Mouse (Mus musculus): ENCODE results near the gene Ube2s. TPM values are rescaled to one million over a fixed set of nuclear protein-coding genes. Genes with fewer than 3 reads are reported as not detected.

Gene Ube2s
- polyA plus RNA-seq, 1 experiment from 2014 or later: 384 TPM

DNA sequence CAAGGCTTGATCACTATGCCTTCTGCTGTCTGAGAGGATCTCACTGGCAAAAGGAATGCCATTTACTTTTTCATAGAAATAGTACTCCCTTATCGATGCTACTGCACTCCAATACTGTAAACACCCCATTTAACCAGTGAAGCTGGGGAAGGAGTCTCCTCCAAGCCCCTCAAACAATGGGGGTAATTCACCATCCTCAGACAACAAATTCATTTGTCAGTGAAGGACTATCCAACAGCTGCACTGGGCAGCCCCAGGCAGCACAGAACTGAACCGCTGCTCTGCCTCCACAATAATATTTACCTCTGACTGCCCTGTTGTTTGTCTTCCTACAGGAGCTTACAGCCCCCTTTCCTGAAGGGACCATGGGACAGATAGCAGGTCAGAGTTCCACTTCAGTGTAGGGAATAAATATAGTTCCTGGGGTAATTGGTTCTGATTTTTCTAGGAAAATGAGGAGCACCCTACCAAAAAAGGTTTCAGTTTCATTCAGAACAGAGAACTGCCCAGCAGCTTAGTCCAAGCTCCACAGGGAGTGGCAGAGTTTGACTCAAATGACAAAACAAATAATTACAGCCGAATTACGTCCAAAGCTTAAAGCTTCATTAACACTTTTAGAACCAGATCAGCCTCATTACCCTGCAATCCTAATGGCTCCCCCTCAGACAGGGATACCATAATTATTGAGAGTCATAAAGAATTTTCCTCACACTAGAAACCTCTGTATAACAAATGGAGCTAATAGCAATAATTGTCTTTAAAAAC, 47.3 kb downstream of the Ube2s start:
- 14% methylated on average over 4 of the region's 4 CpGs for WGBS
- H3K4me2 ChIP-seq (replicated peaks): no peak overlapping the region
- H3K9me3 ChIP-seq: no peaks in the 10 kb centered on the region
- H3K27ac ChIP-seq (replicated peaks): 0 out of 2 replicates have a peak overlapping the region, but pooled peaks have one; percentile 2
- 0 out of 2 replicates have a peak overlapping the region, but pooled peaks have one; percentile 11 for H3K9ac ChIP-seq (replicated peaks)
- H3K27me3 ChIP-seq: peaks cover 4% of the 10 kb centered on the region; the same call in 1 of the 2 replicates
- no peaks in the 10 kb centered on the region for H3K36me3 ChIP-seq
- H3K4me1 ChIP-seq: peaks cover 17% of the 10 kb centered on the region
- H3K4me3 ChIP-seq: no peak overlapping the region
- no peak for ATAC-seq (ENCODE audit: low FRiP score, low read depth)

DNA sequence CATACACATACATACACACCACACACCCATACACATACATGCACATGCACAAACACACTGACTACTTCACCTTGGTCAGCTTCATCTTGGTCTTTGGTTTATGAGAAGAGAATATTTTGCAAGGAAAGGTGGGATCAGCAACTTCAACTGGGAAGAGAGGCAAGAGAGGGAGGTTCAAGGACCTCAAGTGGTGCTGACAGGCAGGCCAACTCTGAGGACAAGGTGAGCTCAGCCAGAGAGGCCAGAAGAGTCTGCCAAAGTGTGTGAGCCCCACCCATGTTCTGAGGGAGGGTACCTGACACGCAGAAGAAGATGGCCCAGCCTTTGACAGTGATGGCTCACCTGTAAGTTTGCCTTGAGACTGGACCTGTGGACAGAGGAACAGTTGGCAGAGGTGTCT, 52.7 kb downstream of the Ube2s start:
- H3K27me3 ChIP-seq: 0 out of 2 replicates have a peak, but pooled peaks cover 4% of the 10 kb centered on the region

DNA sequence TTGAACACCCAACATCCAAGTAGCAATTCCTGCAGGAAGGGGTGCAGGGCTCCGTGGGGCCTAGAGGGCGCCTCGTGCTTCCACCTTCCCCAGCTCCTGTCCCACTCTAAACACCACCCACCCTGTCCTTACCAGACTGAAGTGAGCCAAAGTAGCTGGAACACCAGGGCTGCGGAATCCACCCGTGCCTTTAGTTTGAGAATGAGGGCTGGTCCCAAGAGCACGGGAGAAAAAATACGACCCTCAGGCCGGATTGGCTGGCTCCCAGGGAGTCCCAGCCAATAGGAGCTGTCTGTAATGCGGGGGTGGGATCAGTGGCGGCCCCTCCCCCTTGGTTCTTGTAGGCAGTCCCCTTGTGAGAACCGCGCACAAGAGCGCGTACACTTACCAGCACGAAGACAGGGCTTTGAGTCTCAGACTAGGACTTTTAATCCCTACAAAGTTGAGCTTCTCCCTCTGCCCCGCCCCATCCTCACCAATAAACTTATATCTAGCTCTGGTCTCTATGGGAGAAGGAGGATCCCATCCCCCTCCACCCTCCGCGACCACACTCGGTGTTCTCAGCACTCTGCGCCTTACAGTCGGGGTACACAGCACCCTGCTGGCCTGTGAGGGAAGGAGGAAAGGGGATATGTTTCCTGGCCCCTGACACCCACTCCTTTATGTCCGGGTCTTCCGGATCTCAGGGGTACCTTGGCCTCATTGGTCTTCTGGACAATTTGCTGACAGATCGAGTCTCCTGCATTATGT, 59.4 kb downstream of the Ube2s start, which contains the start of gene Cox6b2:
TSS of gene Cox6b2 (minus strand) at position 274 of the 750 bp plus-strand sequence.
- H3K4me3 ChIP-seq: peak within 1 kb of the TSS; percentile 35
- WGBS: 3% methylated on average over 24 of the region's 24 CpGs
- H3K9ac ChIP-seq (replicated peaks): peak within 1 kb of the TSS; percentile 28; the same call in 1 of the 2 replicates
- peaks cover 16% of the 10 kb centered on the region; the same call in 1 of the 2 replicates for H3K27me3 ChIP-seq
- H3K9me3 ChIP-seq: no peaks in the 10 kb centered on the region; the same call in 1 of the 2 replicates
- ATAC-seq (ENCODE audit: low FRiP score, low read depth): peak; percentile 92
- peak within 1 kb of the TSS; percentile 52 for H3K4me2 ChIP-seq (replicated peaks)
- H3K4me1 ChIP-seq: peaks cover 21% of the 10 kb centered on the region
- peak within 1 kb of the TSS; percentile 56 for H3K27ac ChIP-seq (replicated peaks)
- no peaks in the 10 kb centered on the region; the same call in 1 of the 2 replicates for H3K36me3 ChIP-seq

More for the DNA sequence above, 52.7 kb downstream of the Ube2s start:
- Histone ChIP-seq H3K9me3 (no peaks in the 10 kb centered on the region; the same call in 1 of the 2 replicates), H3K36me3 (no peaks in the 10 kb centered on the region), H3K4me1 (peaks cover under 1% of the 10 kb centered on the region; the same call in 1 of the 2 replicates), H3K4me2 (replicated peaks) (no peak overlapping the region), H3K27ac (replicated peaks) (no peak overlapping the region), H3K9ac (replicated peaks) (no peak overlapping the region), H3K4me3 (no peak overlapping the region)
- 67% methylated on average over 1 of the region's 1 CpGs for WGBS
- no peak for ATAC-seq (ENCODE audit: low FRiP score, low read depth)

DNA sequence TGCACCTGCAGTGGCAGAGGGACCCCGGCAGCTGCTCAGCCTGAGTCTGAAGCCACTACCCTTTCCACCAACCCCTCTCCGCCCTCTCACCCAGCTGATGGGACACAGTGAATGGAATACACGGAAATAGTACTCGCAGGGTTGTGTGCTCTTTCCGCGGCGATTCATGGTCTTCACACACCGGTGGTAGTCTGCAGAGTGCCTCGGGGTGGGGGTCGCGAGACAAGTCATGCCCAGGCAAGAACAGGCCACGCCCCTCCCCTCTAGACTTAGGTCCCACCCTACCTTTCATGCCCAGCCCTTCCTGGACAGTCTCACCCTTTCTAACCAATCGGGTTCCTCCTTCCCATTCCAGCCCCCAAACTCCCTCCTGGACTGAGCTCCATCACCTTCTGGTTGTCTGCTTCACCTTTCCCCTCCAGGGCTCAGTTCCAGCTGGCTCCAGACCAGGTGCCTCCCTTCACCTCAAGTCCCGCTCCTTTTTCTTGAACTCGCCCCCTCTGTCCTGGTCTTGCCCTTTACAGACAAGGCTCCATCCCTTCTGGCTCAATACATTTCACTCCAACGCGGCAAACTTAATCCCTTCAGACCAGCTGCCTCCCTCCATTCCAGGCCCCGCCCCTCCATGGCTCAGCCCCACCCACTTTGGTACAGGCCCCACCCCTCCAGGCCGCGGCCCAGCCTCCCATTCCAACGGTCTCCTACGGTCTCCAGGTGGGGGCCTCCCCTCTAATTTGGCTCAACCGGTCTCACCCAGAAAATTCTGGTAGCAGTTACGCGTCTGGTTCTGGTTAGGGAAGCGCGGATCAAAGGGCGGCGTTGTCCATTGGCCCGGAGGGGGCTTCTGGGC, 60.2 kb downstream of the Ube2s start:
- H3K27me3 ChIP-seq: peaks cover 16% of the 10 kb centered on the region; the same call in 1 of the 2 replicates
- under 1% methylated on average over 30 of the region's 30 CpGs for WGBS

DNA sequence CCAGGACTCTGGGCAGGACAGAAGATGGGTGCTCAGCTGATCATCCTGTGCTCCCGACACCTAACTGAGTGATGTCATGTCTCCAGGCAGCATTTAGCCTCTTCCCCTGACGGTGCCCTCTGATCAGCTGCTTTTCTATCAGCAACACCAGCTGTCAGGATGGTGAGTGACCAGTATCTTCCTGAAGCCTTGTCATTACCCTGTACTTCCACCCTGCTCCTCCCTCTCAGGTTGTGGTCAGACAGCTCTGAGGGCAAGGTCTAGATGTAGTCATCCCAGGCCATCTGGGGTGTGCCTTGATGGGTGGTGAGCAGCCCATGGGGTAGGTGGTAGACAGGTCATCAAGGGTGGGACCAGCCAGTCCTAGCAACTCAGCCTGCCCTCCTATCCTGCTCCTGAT, 63.2 kb downstream of the Ube2s start:
- Histone ChIP-seq H3K9me3 (no peaks in the 10 kb centered on the region), H3K4me1 (peaks cover 24% of the 10 kb centered on the region), H3K36me3 (peaks cover 26% of the 10 kb centered on the region), H3K27ac (replicated peaks) (no peak overlapping the region), H3K27me3 (peaks cover 14% of the 10 kb centered on the region; the same call in 1 of the 2 replicates), H3K4me2 (replicated peaks) (no peak overlapping the region), H3K9ac (replicated peaks) (no peak overlapping the region), H3K4me3 (no peak overlapping the region)
- ATAC-seq (ENCODE audit: low FRiP score, low read depth): no peak
- 75% methylated on average over 2 of the region's 2 CpGs for WGBS

More for the DNA sequence above, 60.2 kb downstream of the Ube2s start:
- H3K27ac ChIP-seq (replicated peaks): peak overlapping the region; percentile 56
- H3K4me3 ChIP-seq: peak overlapping the region; percentile 35
- peak; percentile 82 for ATAC-seq (ENCODE audit: low FRiP score, low read depth)
- peak overlapping the region; percentile 28; the same call in 1 of the 2 replicates for H3K9ac ChIP-seq (replicated peaks)
- H3K36me3 ChIP-seq: no peaks in the 10 kb centered on the region; the same call in 1 of the 2 replicates
- H3K4me2 ChIP-seq (replicated peaks): peak overlapping the region; percentile 52
- H3K9me3 ChIP-seq: no peaks in the 10 kb centered on the region; the same call in 1 of the 2 replicates
- peaks cover 21% of the 10 kb centered on the region for H3K4me1 ChIP-seq

DNA sequence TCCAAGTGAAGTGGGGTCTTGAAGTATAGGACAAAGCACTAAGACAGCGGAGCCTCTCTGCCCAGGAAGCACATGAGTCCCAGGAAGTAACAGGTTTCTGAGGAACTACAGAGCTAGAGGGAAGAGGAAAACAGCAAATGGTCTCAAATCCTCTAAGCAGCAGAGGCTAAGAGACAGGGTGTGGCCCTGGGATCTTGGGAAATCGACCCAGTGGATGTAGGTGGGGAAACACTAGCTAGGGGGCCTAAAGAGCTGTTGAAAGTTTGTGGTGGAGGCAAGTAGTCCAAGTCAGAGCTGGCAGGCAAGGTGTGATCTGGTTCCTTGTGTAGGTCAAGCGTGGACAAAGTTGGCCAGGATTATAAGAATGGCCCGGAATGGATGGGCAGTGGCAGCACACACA, 64.1 kb downstream of the Ube2s start:
- ATAC-seq (ENCODE audit: low FRiP score, low read depth): no peak

DNA sequence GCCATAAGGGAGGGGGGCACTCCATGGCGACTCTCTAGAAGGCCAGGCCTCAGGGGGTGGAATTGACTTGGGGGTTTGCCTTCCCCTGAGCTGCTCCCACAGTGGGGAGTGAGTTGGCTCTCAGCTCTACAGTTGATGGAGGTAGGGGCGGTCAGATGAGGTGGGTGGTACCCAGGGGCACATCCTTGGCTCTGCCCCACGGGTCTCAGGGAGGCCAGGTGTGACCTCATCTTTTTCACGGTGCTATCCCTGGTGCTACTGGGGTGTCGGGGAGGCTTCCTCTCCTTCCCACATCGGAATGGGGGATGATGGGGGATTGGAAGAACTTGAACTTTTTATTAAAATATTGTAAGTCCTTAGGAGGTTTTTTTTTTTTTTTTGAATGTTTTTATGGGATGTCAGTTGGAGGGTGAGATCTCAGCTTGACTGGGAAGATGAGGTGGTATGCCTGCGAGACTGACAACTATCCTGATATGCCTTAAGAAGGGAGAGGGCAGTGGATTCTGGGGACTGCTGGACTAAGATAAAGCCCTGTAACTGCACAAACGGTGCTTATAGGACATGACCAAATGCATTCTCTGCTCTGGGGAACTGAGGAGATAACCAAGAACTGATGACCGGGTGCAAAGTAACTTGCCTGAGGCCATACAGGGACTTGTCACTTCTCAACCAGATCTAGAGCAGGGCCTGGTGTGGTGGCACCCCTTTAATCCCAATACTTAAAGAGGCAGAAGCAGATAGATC, 65.1 kb downstream of the Ube2s start:
- no peak overlapping the region for H3K4me3 ChIP-seq
- peaks cover 37% of the 10 kb centered on the region for H3K36me3 ChIP-seq
- H3K4me1 ChIP-seq: peaks cover 26% of the 10 kb centered on the region
- H3K9me3 ChIP-seq: no peaks in the 10 kb centered on the region
- H3K4me2 ChIP-seq (replicated peaks): no peak overlapping the region
- no peak for ATAC-seq (ENCODE audit: low FRiP score, low read depth)
- H3K27ac ChIP-seq (replicated peaks): no peak overlapping the region
- 78% methylated on average over 9 of the region's 9 CpGs for WGBS
- no peak overlapping the region for H3K9ac ChIP-seq (replicated peaks)
- peaks cover 8% of the 10 kb centered on the region; the same call in 1 of the 2 replicates for H3K27me3 ChIP-seq

More for the DNA sequence above, 64.1 kb downstream of the Ube2s start:
- no peaks in the 10 kb centered on the region for H3K9me3 ChIP-seq
- H3K9ac ChIP-seq (replicated peaks): no peak overlapping the region
- H3K27me3 ChIP-seq: peaks cover 8% of the 10 kb centered on the region; the same call in 1 of the 2 replicates
- no peak overlapping the region for H3K4me2 ChIP-seq (replicated peaks)
- peaks cover 25% of the 10 kb centered on the region for H3K4me1 ChIP-seq
- H3K4me3 ChIP-seq: no peak overlapping the region
- no peak overlapping the region for H3K27ac ChIP-seq (replicated peaks)
- peaks cover 30% of the 10 kb centered on the region for H3K36me3 ChIP-seq
- WGBS: 83% methylated on average over 4 of the region's 4 CpGs

DNA sequence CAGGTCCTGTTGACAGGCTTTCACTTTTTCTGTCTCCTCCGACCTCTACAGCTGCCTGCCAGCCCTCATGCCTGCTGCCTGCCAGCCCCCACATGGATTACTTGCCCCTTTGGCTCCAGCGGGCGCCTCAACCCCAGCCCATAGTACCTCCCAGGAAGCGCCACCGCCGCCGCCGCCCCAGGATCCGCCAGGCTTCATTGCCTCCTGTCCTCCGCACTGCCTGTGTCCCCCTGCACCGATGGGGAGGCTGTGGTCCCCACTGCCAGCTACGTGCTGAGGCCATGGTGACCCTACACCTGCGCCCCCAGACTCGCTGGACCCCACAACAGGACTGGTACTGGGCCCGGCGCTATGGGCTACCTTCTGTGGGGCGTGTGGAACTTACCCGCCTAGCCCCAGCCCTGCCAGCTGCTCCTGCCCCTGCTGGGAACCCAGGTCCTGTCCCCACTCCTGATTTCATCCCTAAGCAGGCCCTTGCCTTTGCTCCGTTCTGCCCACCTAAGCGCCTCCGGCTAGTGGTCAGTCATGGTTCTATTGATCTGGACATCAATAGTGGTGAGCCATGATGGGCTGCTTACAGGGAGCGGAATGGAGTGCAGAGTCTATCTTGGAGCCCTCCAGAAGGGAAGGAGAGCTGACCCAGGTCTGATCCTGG, 65.9 kb downstream of the Ube2s start:
- WGBS: 78% methylated on average over 22 of the region's 22 CpGs
- Histone ChIP-seq H3K36me3 (peaks cover 37% of the 10 kb centered on the region), H3K4me3 (no peak overlapping the region), H3K9ac (replicated peaks) (0 out of 2 replicates have a peak overlapping the region, but pooled peaks have one; percentile 20), H3K27ac (replicated peaks) (0 out of 2 replicates have a peak overlapping the region, but pooled peaks have one; percentile 15), H3K9me3 (no peaks in the 10 kb centered on the region), H3K27me3 (0 out of 2 replicates have a peak, but pooled peaks cover 4% of the 10 kb centered on the region), H3K4me2 (replicated peaks) (no peak overlapping the region), H3K4me1 (peaks cover 26% of the 10 kb centered on the region)
- ATAC-seq (ENCODE audit: low FRiP score, low read depth): no peak

DNA sequence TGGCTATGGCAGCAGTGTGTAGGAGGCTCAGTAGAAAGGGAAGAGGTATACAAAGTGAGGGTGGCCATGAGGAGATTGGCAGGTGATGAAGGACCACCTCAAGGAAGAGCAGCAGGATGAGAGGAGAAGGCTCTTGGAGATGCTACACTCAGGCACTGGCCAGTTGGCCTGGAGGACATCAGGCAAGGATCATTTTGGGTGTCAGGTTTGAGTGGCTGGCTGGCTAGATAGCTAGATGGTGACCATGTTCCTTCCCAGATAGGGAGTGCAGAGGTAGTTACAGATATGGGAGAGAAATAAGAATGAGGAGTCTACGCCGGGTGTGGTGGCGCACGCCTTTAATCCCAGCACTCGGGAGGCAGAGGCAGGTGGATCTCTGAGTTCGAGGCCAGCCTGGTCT, 67.5 kb downstream of the Ube2s start:
- no peaks in the 10 kb centered on the region for H3K27me3 ChIP-seq
- ATAC-seq (ENCODE audit: low FRiP score, low read depth): no peak
- H3K36me3 ChIP-seq: peaks cover 37% of the 10 kb centered on the region
- H3K4me2 ChIP-seq (replicated peaks): no peak overlapping the region
- H3K9me3 ChIP-seq: no peaks in the 10 kb centered on the region
- no peak overlapping the region for H3K9ac ChIP-seq (replicated peaks)
- H3K4me1 ChIP-seq: peaks cover 34% of the 10 kb centered on the region
- 98% methylated on average over 6 of the region's 6 CpGs for WGBS
- H3K27ac ChIP-seq (replicated peaks): no peak overlapping the region
- H3K4me3 ChIP-seq: no peak overlapping the region

All from midbrain, embryonic 12.5 days (tissue).